Comparison of ENCODE assay signal across 8 mouse cellular contexts in the genomic region with DNA sequence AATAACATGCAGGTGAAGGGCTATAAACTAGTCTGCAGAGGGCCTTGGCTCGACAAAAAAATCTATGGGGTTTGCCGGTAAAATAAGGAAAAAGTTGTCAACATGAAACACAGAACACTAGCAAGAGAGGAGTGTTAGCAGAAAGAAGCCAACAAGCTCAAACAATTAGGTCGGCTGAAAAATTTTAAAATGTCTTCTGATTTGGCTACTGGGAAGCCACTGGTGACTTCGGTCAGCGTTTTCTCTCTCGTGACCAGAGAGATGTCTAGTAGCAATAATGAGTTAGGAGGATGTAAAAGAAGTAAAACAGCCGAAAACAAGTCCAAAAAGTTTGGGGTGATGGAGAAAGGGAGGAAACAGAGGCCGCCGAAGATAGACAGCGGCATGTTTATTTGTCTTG. TPM values are rescaled to one million over a fixed set of nuclear protein-coding genes. Genes with fewer than 3 reads are reported as not detected.
DNase-seq lines count a peak whose midpoint lies in the region; ATAC-seq and TF ChIP-seq lines count a peak whose summit lies in the region.

No protein-coding gene starts in this region.

- H3K4me2 ChIP-seq in heart, embryonic 12.5 days = peak overlapping the region; percentile 84
- H3K4me2 ChIP-seq in CH12.LX (ENCODE audit: insufficient read depth, low read depth, poor library complexity, severe bottlenecking) = peak overlapping the region; percentile 82
- H3K4me2 ChIP-seq in forebrain, embryonic 13.5 days = peak overlapping the region; percentile 83
- H3K4me2 ChIP-seq in liver, embryonic 14.5 days (ENCODE audit: low read depth) = peak overlapping the region; percentile 73

- ATAC-seq in heart, embryonic 12.5 days (ENCODE audit: insufficient number of reproducible peaks, low FRiP score) = no peak
- no peak for ATAC-seq in forebrain, embryonic 13.5 days
- ATAC-seq in liver, embryonic 14.5 days (ENCODE audit: insufficient read depth) = no peak
- ATAC-seq in frontal cortex, adult (ENCODE audit: low TSS enrichment) = no peak

- TF ChIP-seq CTCF in CH12.LX (conservative IDR thresholded peaks at IDR 0.05 in 1 of 2, IDR thresholded peaks at IDR 0.05 in 1 of 2; ENCODE audit: low read depth in 2 of 2, low read length in 2 of 2) = no peak
- TF ChIP-seq CTCF in liver, embryonic 14.5 days (IDR thresholded peaks at IDR 0.05; ENCODE audit: low read depth) = no peak

- no peaks in the 10 kb centered on the region for H3K27me3 ChIP-seq in heart, embryonic 12.5 days (replicated peaks)
- H3K27me3 ChIP-seq in CH12.LX (replicated peaks) = no peaks in the 10 kb centered on the region
- no peaks in the 10 kb centered on the region for H3K27me3 ChIP-seq in forebrain, embryonic 13.5 days
- no peaks in the 10 kb centered on the region for H3K27me3 ChIP-seq in liver, embryonic 14.5 days (ENCODE audit: control insufficient read depth, insufficient read depth, low read length)

- no peak for TF ChIP-seq POLR2A in CH12.LX (IDR thresholded peaks at IDR 0.05; ENCODE audit: low read depth, low read length)

- peak overlapping the region; percentile 71 for H3K27ac ChIP-seq in heart, embryonic 12.5 days (ENCODE audit: poor library complexity, severe bottlenecking)
- no peak overlapping the region for H3K27ac ChIP-seq in CH12.LX (ENCODE audit: insufficient read depth, low read depth)
- no peak overlapping the region for H3K27ac ChIP-seq in forebrain, embryonic 13.5 days
- peak overlapping the region; percentile 56 for H3K27ac ChIP-seq in liver, embryonic 14.5 days

- no peak for TF ChIP-seq EP300 in CH12.LX (IDR thresholded peaks at IDR 0.05; ENCODE audit: low read length)
- TF ChIP-seq EP300 in liver, embryonic 14.5 days (IDR thresholded peaks at IDR 0.05; ENCODE audit: low read depth) = no peak

- H3K36me3 ChIP-seq in heart, embryonic 12.5 days = 0 out of 2 replicates have a peak, but pooled peaks cover 6% of the 10 kb centered on the region
- H3K36me3 ChIP-seq in CH12.LX (replicated peaks in 1 of 2; ENCODE audit: control insufficient read depth in 1 of 2, insufficient read depth in 1 of 2, low read length in 1 of 2) = peaks cover 2 to 24% of the 10 kb centered on the region in 2 experiments
- H3K36me3 ChIP-seq in forebrain, embryonic 13.5 days (ENCODE audit: poor library complexity, severe bottlenecking) = no peaks in the 10 kb centered on the region
- no peaks in the 10 kb centered on the region; the same call in 1 of the 2 replicates for H3K36me3 ChIP-seq in liver, embryonic 14.5 days (replicated peaks; ENCODE audit: control insufficient read depth, insufficient read depth, low read depth)

- dilution Hi-C loops in CH12.LX (cut with MboI; ENCODE audit: extremely low pct_ligation_motif_present, extremely low pct_unique_long_range_greater_than_20kb, low sequenced_read_pairs) = no loop called here

- H3K4me1 ChIP-seq in heart, embryonic 12.5 days (replicated peaks) = peaks cover 31% of the 10 kb centered on the region
- H3K4me1 ChIP-seq in CH12.LX (ENCODE audit: control insufficient read depth in 1 of 2, insufficient read depth in 2 of 2) = peaks cover 21 to 63% of the 10 kb centered on the region in 2 experiments
- peaks cover 20% of the 10 kb centered on the region for H3K4me1 ChIP-seq in forebrain, embryonic 13.5 days
- H3K4me1 ChIP-seq in liver, embryonic 14.5 days (replicated peaks; ENCODE audit: control insufficient read depth in 2 of 2, insufficient read depth in 2 of 2, low read length in 1 of 2) = peaks cover 20 to 24% of the 10 kb centered on the region in 2 experiments

- peaks cover 64% of the 10 kb centered on the region for H3K79me2 ChIP-seq in CH12.LX (replicated peaks; ENCODE audit: control insufficient read depth, extremely low read depth, insufficient read depth, poor library complexity, severe bottlenecking)

- no peaks in the 10 kb centered on the region for H3K9me3 ChIP-seq in heart, embryonic 12.5 days (replicated peaks)
- no peaks in the 10 kb centered on the region for H3K9me3 ChIP-seq in CH12.LX (replicated peaks; ENCODE audit: low read length)
- no peaks in the 10 kb centered on the region for H3K9me3 ChIP-seq in forebrain, embryonic 13.5 days (replicated peaks)
- no peaks in the 10 kb centered on the region for H3K9me3 ChIP-seq in liver, embryonic 14.5 days (ENCODE audit: control insufficient read depth, low read length)

- in situ Hi-C loops in CH12.LX (cut with MboI; ENCODE audit: low pct_ligation_motif_present, low pct_unique_long_range_greater_than_20kb, low sequenced_read_pairs) = no loop called here

- no peak for TF ChIP-seq RAD21 in CH12.LX (IDR thresholded peaks at IDR 0.05; ENCODE audit: low read depth, low read length)

- peak overlapping the region; percentile 83 for H3K9ac ChIP-seq in heart, embryonic 12.5 days
- peak overlapping the region; percentile 90 for H3K9ac ChIP-seq in CH12.LX (ENCODE audit: insufficient read depth, low read depth)
- peak overlapping the region; percentile 83 for H3K9ac ChIP-seq in forebrain, embryonic 13.5 days
- H3K9ac ChIP-seq in liver, embryonic 14.5 days (replicated peaks) = peak overlapping the region; percentile 93

- DNase-seq in heart, adult 8-10 months (ENCODE audit: low spot score) = no peak
- peak; percentile 30 for DNase-seq in CH12.LX (ENCODE audit: extremely low read depth)
- DNase-seq in liver, embryonic 14.5 days (ENCODE audit: low read depth in 3 of 3, low spot score in 3 of 3) = no peak
- DNase-seq in urinary bladder, postnatal 14 days (ENCODE audit: low spot score) = no peak
- no peak for DNase-seq in gastrocnemius, adult 8-10 months (ENCODE audit: low spot score in 2 of 2)

- H3K4me3 ChIP-seq in heart, embryonic 12.5 days = peak overlapping the region; percentile 86
- peak overlapping the region; percentile 67 to 89 (median 74) for H3K4me3 ChIP-seq in CH12.LX (replicated peaks in 1 of 3; ENCODE audit: low read depth in 2 of 3, low read length in 2 of 3, poor library complexity in 1 of 3)
- H3K4me3 ChIP-seq in forebrain, embryonic 13.5 days = peak overlapping the region; percentile 72
- peak overlapping the region; percentile 88 to 96 for H3K4me3 ChIP-seq in liver, embryonic 14.5 days (ENCODE audit: insufficient read depth in 1 of 2, low read depth in 2 of 2, low read length in 2 of 2)

- WGBS in heart, embryonic 12.5 days = 2% methylated on average over 10 of the region's 10 CpGs
- under 1% methylated on average over 10 of the region's 10 CpGs for WGBS in forebrain, embryonic 13.5 days
- WGBS in liver, embryonic 14.5 days (ENCODE audit: insufficient replicate concordance) = under 1% methylated on average over 10 of the region's 10 CpGs

TF ChIP-seq in CH12.LX, 34 proteins besides CTCF, POLR2A, EP300 and RAD21:
- TF ChIP-seq ZNF384 (IDR thresholded peaks at IDR 0.05; ENCODE audit: low read depth, low read length) = no peak
- no peak for TF ChIP-seq MEF2A (IDR thresholded peaks at IDR 0.05; ENCODE audit: borderline replicate concordance, low read depth, low read length)
- TF ChIP-seq ZKSCAN1 (IDR thresholded peaks at IDR 0.05; ENCODE audit: borderline replicate concordance, low read depth, low read length) = no peak
- no peak for TF ChIP-seq ZMIZ1 (IDR thresholded peaks at IDR 0.05; ENCODE audit: low read depth, low read length)
- TF ChIP-seq MAFK (IDR thresholded peaks at IDR 0.05; ENCODE audit: insufficient replicate concordance, low read length) = no peak
- no peak; the same call in 1 of the 2 replicates for TF ChIP-seq BHLHE40 (IDR thresholded peaks at IDR 0.05; ENCODE audit: low read depth, low read length)
TF ChIP-seq in CH12.LX: peak in this region for 0.

RNA-seq across cellular contexts. Expression of a gene that starts 0.5 kb away (rescaled TPM):
- 120 and 122 TPM in 2 replicates for polyA plus RNA-seq in heart, embryonic 12.5 days (2016; fragmentation: Nextera tagmentation; extraction: Ambion mirVana)
- total RNA-seq in heart, adult 8-10 months (2022) = 10 to 100 TPM; 62.6 to 69.4 (median 67.4) TPM
- total RNA-seq in CH12.LX (2012; rRNA removed) (287 and 354 TPM in 2 replicates), CH12.LX (2014; rRNA removed) (357 and 379 TPM in 2 replicates)
- 230 and 247 TPM in 2 replicates for polyA plus RNA-seq in CH12.LX (2012; ENCODE audit: insufficient read length, low read depth)
- 99.6 and 110 TPM in 2 replicates for polyA plus RNA-seq in forebrain, embryonic 13.5 days (2015; fragmentation: Nextera tagmentation; extraction: Ambion mirVana)
- 29.6 and 55.3 TPM in 2 replicates for polyA plus RNA-seq in liver, embryonic 14.5 days (2012; rRNA removed)
- polyA plus RNA-seq in liver, embryonic 14.5 days (2014; fragmentation: Nextera tagmentation; extraction: Ambion mirVana) = 93.2 and 102 TPM in 2 replicates
- 10 to 100 TPM; 67.0 to 73.3 (median 70.6) TPM for total RNA-seq in gastrocnemius, adult 8-10 months (2022)

RNA-seq across cellular contexts. Expression of a gene that starts 0.6 kb away (rescaled TPM):
- polyA plus RNA-seq in heart, embryonic 12.5 days (2016; fragmentation: Nextera tagmentation; extraction: Ambion mirVana) = 12.8 and 14.6 TPM in 2 replicates
- total RNA-seq in heart, adult 8-10 months (2022) = 10 to 100 TPM in 1 of 4 experiments, 1 to 10 TPM in 3; 5.7 to 10.1 (median 8.3) TPM
- 11.5 and 13.9 TPM in 2 replicates for total RNA-seq in CH12.LX (2012; rRNA removed)
- 13.9 and 15.4 TPM in 2 replicates for total RNA-seq in CH12.LX (2014; rRNA removed)
- 11.8 and 12.5 TPM in 2 replicates for polyA plus RNA-seq in CH12.LX (2012; ENCODE audit: insufficient read length, low read depth)
- 17.7 and 17.8 TPM in 2 replicates for polyA plus RNA-seq in forebrain, embryonic 13.5 days (2015; fragmentation: Nextera tagmentation; extraction: Ambion mirVana)
- 1.8 and 2.2 TPM in 2 replicates for polyA plus RNA-seq in liver, embryonic 14.5 days (2012; rRNA removed)
- polyA plus RNA-seq in liver, embryonic 14.5 days (2014; fragmentation: Nextera tagmentation; extraction: Ambion mirVana) = 2.7 and 3.1 TPM in 2 replicates
- 1 to 10 TPM; 4.0 to 5.4 (median 4.7) TPM for total RNA-seq in gastrocnemius, adult 8-10 months (2022)

Comparison
In these comparisons a context has a peak if more than half of its experiments do, and no peak if none do; other contexts are left out.
1. H3K27ac ChIP-seq: peak in heart, embryonic 12.5 days (single experiment) and liver, embryonic 14.5 days (single experiment); none in CH12.LX (single experiment) and forebrain, embryonic 13.5 days (single experiment).
2. Peak in every context shown above with its lines, with median percentiles within 50 percentile points of each other: H3K4me2 ChIP-seq, H3K4me3 ChIP-seq and H3K9ac ChIP-seq.